Mouse (Mus musculus): ENCODE measurements around the gene Sec24b. TPM values are rescaled to one million over a fixed set of nuclear protein-coding genes. Genes with fewer than 3 reads are reported as not detected.

Gene Sec24b
- total and polyA plus RNA-seq, 3 experiments = 14.3 to 50.6 (median 31.2) TPM

DNA sequence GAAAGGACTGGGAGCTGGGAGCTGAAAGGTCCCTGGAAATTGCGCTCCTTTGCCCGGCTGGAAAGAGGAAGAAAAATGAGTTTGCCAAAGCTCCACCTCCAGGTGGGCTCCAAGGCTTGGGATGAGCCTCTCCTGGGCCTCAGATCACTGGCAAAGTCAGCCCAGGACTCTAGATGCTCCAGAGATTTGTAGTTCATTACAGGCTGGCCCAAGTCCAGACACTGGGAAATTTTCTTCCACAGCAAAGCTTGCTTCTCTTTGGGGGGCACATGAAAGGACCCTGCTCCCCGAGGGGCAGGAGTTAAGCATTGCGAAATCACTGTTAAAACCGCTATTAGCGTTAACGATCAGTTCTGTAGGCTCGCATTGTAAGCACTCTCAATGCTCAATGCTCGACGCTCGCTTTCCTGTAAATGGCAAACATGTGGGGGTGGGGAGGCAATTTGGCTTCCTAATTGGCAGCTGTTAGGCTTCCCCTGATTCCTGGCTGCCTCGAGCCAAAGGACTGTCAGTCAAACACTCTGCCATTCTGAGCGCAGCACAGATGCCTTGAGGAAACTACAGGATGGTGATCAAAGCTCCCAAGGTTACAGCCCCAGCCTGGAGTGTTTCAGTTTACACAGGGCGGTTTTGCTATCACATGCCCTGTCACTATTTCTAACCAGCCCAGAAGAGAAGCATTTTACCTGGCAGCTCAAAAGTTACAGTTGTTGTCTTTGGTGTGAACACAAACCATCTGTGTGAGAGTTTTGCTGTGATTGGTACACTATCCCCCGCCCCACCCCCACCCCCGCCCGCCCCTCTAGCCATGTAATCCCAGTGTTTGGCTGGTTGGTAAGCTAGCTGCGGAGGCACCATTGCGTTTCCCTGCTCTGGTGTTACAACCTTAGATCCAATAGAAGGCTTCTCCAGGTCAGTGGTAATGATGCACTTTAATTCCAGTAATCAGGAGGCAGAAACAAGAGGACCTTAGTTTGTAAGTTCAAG is 90.5 kb downstream of the Sec24b start:
- H3K27ac ChIP-seq (ENCODE audit: insufficient read depth, low read depth) = no peak overlapping the region
- H3K4me3 ChIP-seq (replicated peaks in 1 of 3; ENCODE audit: low read depth in 2 of 3, low read length in 2 of 3, poor library complexity in 1 of 3) = peak overlapping the region; percentile 44 to 78 (median 64)
- peaks cover 0 to 15% of the 10 kb centered on the region in 2 experiments; a peak in 2 of 4 replicates for H3K4me1 ChIP-seq (ENCODE audit: control insufficient read depth in 1 of 2, insufficient read depth in 2 of 2)
- peak overlapping the region; percentile 53 for H3K9ac ChIP-seq (ENCODE audit: insufficient read depth, low read depth)
- H3K27me3 ChIP-seq (replicated peaks) = peaks cover 13% of the 10 kb centered on the region
- H3K9me3 ChIP-seq (replicated peaks; ENCODE audit: low read length) = no peaks in the 10 kb centered on the region
- TF ChIP-seq HCFC1 (IDR thresholded peaks at IDR 0.05; ENCODE audit: low read depth, low read length) (no peak), SIN3A (IDR thresholded peaks at IDR 0.05; ENCODE audit: low read length) (peak; percentile 64; the same call in 1 of the 2 replicates)
- H3K36me3 ChIP-seq (replicated peaks in 1 of 2; ENCODE audit: control insufficient read depth in 1 of 2, insufficient read depth in 1 of 2, low read length in 1 of 2) = no peaks in the 10 kb centered on the region
- H3K79me2 ChIP-seq (replicated peaks; ENCODE audit: control insufficient read depth, extremely low read depth, insufficient read depth, poor library complexity, severe bottlenecking) = no peaks in the 10 kb centered on the region
- H3K4me2 ChIP-seq (ENCODE audit: insufficient read depth, low read depth, poor library complexity, severe bottlenecking) = peak overlapping the region; percentile 76
- DNase-seq (ENCODE audit: extremely low read depth) = no peak
- dilution Hi-C loops (cut with MboI; ENCODE audit: extremely low pct_ligation_motif_present, extremely low pct_unique_long_range_greater_than_20kb, low sequenced_read_pairs) (no loop called here), in situ Hi-C loops (cut with MboI; ENCODE audit: low pct_ligation_motif_present, low pct_unique_long_range_greater_than_20kb, low sequenced_read_pairs) (no loop called here)

DNA sequence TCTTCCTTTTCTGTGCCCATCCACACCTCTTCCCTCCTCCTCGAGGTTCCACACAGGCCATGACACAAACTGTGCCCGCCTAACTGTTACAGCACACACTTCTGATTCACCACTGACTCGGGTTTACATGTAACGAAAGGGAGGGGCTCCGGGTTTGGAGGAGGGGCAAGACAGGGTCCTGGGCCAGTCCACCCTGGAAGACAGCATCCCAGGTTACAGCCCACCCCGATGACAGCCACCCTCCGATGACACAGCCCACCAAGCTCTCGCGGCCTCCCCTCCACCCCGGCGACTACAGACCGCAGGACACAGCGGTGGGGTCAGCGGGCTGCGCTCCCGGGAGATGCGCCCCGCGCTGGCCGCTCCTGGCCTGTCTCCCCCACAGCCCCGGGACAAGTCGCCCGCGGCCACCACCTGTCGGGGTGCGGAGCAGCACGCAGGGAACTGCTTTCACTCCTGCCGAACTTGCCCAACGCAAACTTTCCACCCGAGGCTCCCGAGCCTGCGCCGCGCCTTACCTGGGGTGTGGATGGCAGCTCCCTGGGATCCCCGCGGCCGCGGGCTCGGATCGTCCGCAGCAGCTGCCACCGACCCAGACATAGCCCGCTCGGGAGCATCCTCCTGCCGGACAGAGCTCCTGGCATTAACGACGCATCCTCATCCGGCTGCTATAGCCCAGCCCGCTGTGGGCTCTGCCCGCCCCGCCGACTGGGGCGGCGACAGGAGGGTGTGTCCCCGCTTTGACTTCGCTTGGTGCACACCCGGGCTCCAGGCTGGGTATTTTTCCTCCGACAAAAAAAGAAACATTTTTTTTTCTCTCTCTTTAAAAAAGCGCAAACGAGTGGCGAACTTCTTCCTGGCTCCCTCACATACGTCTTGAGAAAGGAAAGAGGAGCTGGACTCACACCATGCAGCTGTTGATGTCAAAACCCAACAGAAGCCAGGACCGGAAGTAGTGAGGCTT is 91.6 kb downstream of the Sec24b start, which contains the start of gene Mcub:
Gene Mcub, minus strand, starts transcription at position 775 of the 964 bp plus-strand sequence.
- H3K4me3 ChIP-seq (replicated peaks in 1 of 3; ENCODE audit: low read depth in 2 of 3, low read length in 2 of 3, poor library complexity in 1 of 3) = peak within 1 kb of the TSS; percentile 44 to 78 (median 64)
- H3K79me2 ChIP-seq (replicated peaks; ENCODE audit: control insufficient read depth, extremely low read depth, insufficient read depth, poor library complexity, severe bottlenecking) = no peaks in the 10 kb centered on the region
- H3K4me1 ChIP-seq (ENCODE audit: control insufficient read depth in 1 of 2, insufficient read depth in 2 of 2) = peaks cover 0 to 14% of the 10 kb centered on the region in 2 experiments; a peak in 2 of 4 replicates
- peak; percentile 59 for DNase-seq (ENCODE audit: extremely low read depth)
- peak within 1 kb of the TSS; percentile 53 for H3K9ac ChIP-seq (ENCODE audit: insufficient read depth, low read depth)
- TF ChIP-seq MEF2A (IDR thresholded peaks at IDR 0.05; ENCODE audit: borderline replicate concordance, low read depth, low read length) (no peak), EP300 (IDR thresholded peaks at IDR 0.05; ENCODE audit: low read length) (no peak), GABPA (IDR thresholded peaks at IDR 0.05; ENCODE audit: insufficient replicate concordance, low read depth, low read length) (no peak), ZKSCAN1 (IDR thresholded peaks at IDR 0.05; ENCODE audit: borderline replicate concordance, low read depth, low read length) (no peak), CHD1 (IDR thresholded peaks at IDR 0.05; ENCODE audit: low read depth, low read length) (no peak), CHD2 (IDR thresholded peaks at IDR 0.05; ENCODE audit: low read length) (no peak), HCFC1 (IDR thresholded peaks at IDR 0.05; ENCODE audit: low read depth, low read length) (no peak), RCOR1 (conservative IDR thresholded peaks at IDR 0.05; ENCODE audit: low read depth, low read length) (no peak), ZMIZ1 (IDR thresholded peaks at IDR 0.05; ENCODE audit: low read depth, low read length) (no peak), E2F4 (IDR thresholded peaks at IDR 0.05; ENCODE audit: insufficient replicate concordance, low read depth, low read length) (no peak), PAX5 (IDR thresholded peaks at IDR 0.05; ENCODE audit: low read length) (no peak), JUND (conservative IDR thresholded peaks at IDR 0.05; ENCODE audit: low read depth, low read length) (no peak), NRF1 (IDR thresholded peaks at IDR 0.05; ENCODE audit: low read depth, low read length) (no peak), ETS1 (conservative IDR thresholded peaks at IDR 0.05; ENCODE audit: low read depth, low read length) (no peak), SIN3A (IDR thresholded peaks at IDR 0.05; ENCODE audit: low read length) (peak; percentile 24; the same call in 1 of the 2 replicates), USF2 (conservative IDR thresholded peaks at IDR 0.05; ENCODE audit: low read depth, low read length) (no peak), MAX (IDR thresholded peaks at IDR 0.05; ENCODE audit: low read length) (no peak), ZNF384 (IDR thresholded peaks at IDR 0.05; ENCODE audit: low read depth, low read length) (peak; percentile 72), IRF4 (IDR thresholded peaks at IDR 0.05; ENCODE audit: low read depth, low read length) (no peak; the same call in 1 of the 2 replicates), KAT2A (IDR thresholded peaks at IDR 0.05; ENCODE audit: insufficient replicate concordance, low read length) (no peak), CTCF (conservative IDR thresholded peaks at IDR 0.05 in 1 of 2, IDR thresholded peaks at IDR 0.05 in 1 of 2; ENCODE audit: low read depth in 2 of 2, low read length in 2 of 2) (no peak), SMC3 (IDR thresholded peaks at IDR 0.05; ENCODE audit: low read depth, low read length) (no peak), RAD21 (IDR thresholded peaks at IDR 0.05; ENCODE audit: low read depth, low read length) (no peak; the same call in 1 of the 2 replicates), TCF12 (IDR thresholded peaks at IDR 0.05; ENCODE audit: low read depth, low read length) (0 out of 2 replicates have a peak, but pooled peaks have one; percentile 1), ZC3H11A (IDR thresholded peaks at IDR 0.05; ENCODE audit: low read depth, low read length) (no peak), MXI1 (IDR thresholded peaks at IDR 0.05; ENCODE audit: low read depth, low read length) (no peak; the same call in 1 of the 2 replicates), MAFK (IDR thresholded peaks at IDR 0.05; ENCODE audit: insufficient replicate concordance, low read length) (no peak)
- dilution Hi-C loops (cut with MboI; ENCODE audit: extremely low pct_ligation_motif_present, extremely low pct_unique_long_range_greater_than_20kb, low sequenced_read_pairs) = no loop called here
- H3K27me3 ChIP-seq (replicated peaks) = peaks cover 13% of the 10 kb centered on the region
- H3K36me3 ChIP-seq (replicated peaks in 1 of 2; ENCODE audit: control insufficient read depth in 1 of 2, insufficient read depth in 1 of 2, low read length in 1 of 2) = no peaks in the 10 kb centered on the region
- no peaks in the 10 kb centered on the region for H3K9me3 ChIP-seq (replicated peaks; ENCODE audit: low read length)
- in situ Hi-C loops (cut with MboI; ENCODE audit: low pct_ligation_motif_present, low pct_unique_long_range_greater_than_20kb, low sequenced_read_pairs) = no loop called here
- no peak within 1 kb of the TSS for H3K27ac ChIP-seq (ENCODE audit: insufficient read depth, low read depth)
- H3K4me2 ChIP-seq (ENCODE audit: insufficient read depth, low read depth, poor library complexity, severe bottlenecking) = peak within 1 kb of the TSS; percentile 76
